29 mouse cellular contexts compared by ENCODE assay signal in the genomic region with DNA sequence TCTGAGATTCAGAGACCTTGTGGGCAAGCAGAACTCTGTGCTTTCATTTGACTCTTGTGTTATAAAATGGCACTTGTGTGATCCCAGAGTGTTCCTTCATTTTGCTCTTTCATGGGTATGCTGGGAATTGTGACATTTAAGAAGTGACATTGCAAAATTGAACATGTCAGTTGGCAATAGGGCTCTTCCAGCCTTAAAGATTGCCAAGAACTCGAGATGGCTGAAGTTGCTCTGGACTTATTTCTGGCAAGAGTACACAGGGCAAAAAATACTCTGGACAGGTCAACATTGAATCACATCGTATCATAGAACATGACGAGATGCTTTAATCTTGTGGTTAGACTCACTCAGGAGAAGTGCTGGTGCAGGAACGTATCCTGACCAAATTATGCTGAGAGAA. TPM values are rescaled to one million over a fixed set of nuclear protein-coding genes. Genes with fewer than 3 reads are reported as not detected.
"Had no signal": no experiment of that assay in that cellular context is flagged by ENCODE, and none has a peak within 500 bp of the region (broad histone marks: within the 10 kb centered on the region; RNA-seq: fewer than 3 reads in every experiment).

No protein-coding gene starts in this region.

- ATAC-seq: hindbrain, embryonic 16.5 days; intestine, embryonic 16.5 days had no signal

- H3K36me3 ChIP-seq: heart, embryonic 13.5 days; heart, embryonic 15.5 days; hindbrain, embryonic 10.5 days; hindbrain, embryonic 12.5 days; kidney, embryonic 15.5 days; limb, embryonic 10.5 days; limb, embryonic 12.5 days; liver, embryonic 13.5 days had no signal

- H3K27me3 ChIP-seq: heart, embryonic 13.5 days; heart, embryonic 15.5 days; hindbrain, embryonic 12.5 days; kidney, embryonic 15.5 days; limb, embryonic 12.5 days; liver, embryonic 13.5 days had no signal

- H3K4me2 ChIP-seq: heart, embryonic 11.5 days; heart, embryonic 13.5 days; heart, embryonic 15.5 days; hindbrain, embryonic 12.5 days; hindbrain, embryonic 14.5 days; kidney, embryonic 15.5 days; limb, embryonic 12.5 days; liver, embryonic 13.5 days had no signal

- H3K27ac ChIP-seq: heart, embryonic 13.5 days; heart, embryonic 15.5 days; hindbrain, embryonic 10.5 days; hindbrain, embryonic 12.5 days; hindbrain, embryonic 14.5 days; kidney, embryonic 15.5 days; kidney, postnatal 0 days; limb, embryonic 10.5 days; limb, embryonic 12.5 days; liver, embryonic 13.5 days had no signal

- H3K4me1 ChIP-seq: heart, embryonic 15.5 days; hindbrain, embryonic 10.5 days; hindbrain, embryonic 12.5 days; kidney, embryonic 15.5 days; limb, embryonic 10.5 days; limb, embryonic 12.5 days; liver, embryonic 13.5 days had no signal

- DNase-seq: gastrocnemius, postnatal 25 days; heart, adult 18-20 months; heart, postnatal 14 days; heart, postnatal 4 days; kidney, adult 11 months; kidney, adult 2 months; kidney, adult 9 months; kidney, postnatal 14 days; kidney, postnatal 36 days; layer of hippocampus, adult 9-11 months; layer of hippocampus, postnatal 36 days; liver; liver, embryonic 13.5 days had no signal

- H3K9ac ChIP-seq: heart, embryonic 13.5 days; heart, embryonic 15.5 days; hindbrain, embryonic 12.5 days; hindbrain, embryonic 14.5 days; kidney, embryonic 15.5 days; limb, embryonic 12.5 days; liver, embryonic 13.5 days had no signal

- H3K4me3 ChIP-seq: heart, embryonic 13.5 days; heart, embryonic 15.5 days; hindbrain, embryonic 10.5 days; hindbrain, embryonic 12.5 days; kidney, embryonic 15.5 days; limb, embryonic 10.5 days; limb, embryonic 12.5 days; liver, embryonic 13.5 days had no signal

- H3K9me3 ChIP-seq: heart, embryonic 13.5 days; heart, embryonic 15.5 days; hindbrain, embryonic 10.5 days; hindbrain, embryonic 12.5 days; kidney, embryonic 15.5 days; limb, embryonic 10.5 days; limb, embryonic 12.5 days; liver, embryonic 13.5 days had no signal

RNA-seq across cellular contexts. Expression of a gene that starts 41.7 kb away (rescaled TPM):
- total RNA-seq: granulocyte monocyte progenitor cell, adult 5-6 weeks had no signal

RNA-seq across cellular contexts. Expression of a gene that starts 48.8 kb away (rescaled TPM):
- total RNA-seq: layer of hippocampus, adult 8-10 months; layer of hippocampus, postnatal 14 days; layer of hippocampus, postnatal 36 days; left cerebral cortex, adult 18-20 months had no signal
